In genomic region chr8:108701381-108702175, GRCm38 (mm10) we compare ENCODE assay signal across 13 mouse cellular contexts.
DNase-seq lines count a peak whose midpoint lies in the region; ATAC-seq and TF ChIP-seq lines count a peak whose summit lies in the region.
"Had no signal": no experiment of that assay in that cellular context is flagged by ENCODE, and none has a peak within 500 bp of the region (broad histone marks: within the 10 kb centered on the region; RNA-seq: fewer than 3 reads in every experiment).

No protein-coding gene starts in this region.

- DNase-seq in gastrocnemius, adult 2 months: no peak
- no peak for DNase-seq in gastrocnemius, adult 18-20 months (ENCODE audit: low spot score)
- no peak for DNase-seq in hindbrain, postnatal 0 days (ENCODE audit: low spot score)
- DNase-seq in left cerebral cortex, postnatal 4 days: no peak
- no peak for DNase-seq in adipocyte (ENCODE audit: low spot score)
- DNase-seq in layer of hippocampus, adult 11-12 months (ENCODE audit: low spot score): no peak
- DNase-seq: adrenal gland, postnatal 25 days; cerebellum, postnatal 36 days; kidney, postnatal 25 days; right cerebral cortex, postnatal 14 days had no signal

- WGBS in embryonic facial prominence, embryonic 13.5 days: 15% methylated on average over 7 of the region's 7 CpGs
- 13% methylated on average over 7 of the region's 7 CpGs for WGBS in hindbrain, postnatal 0 days
- 9% methylated on average over 7 of the region's 7 CpGs for WGBS in midbrain, embryonic 16.5 days

- peak overlapping the region; percentile 16; the same call in 1 of the 2 replicates for H3K27ac ChIP-seq in gastrocnemius, adult 2 months
- peak overlapping the region; percentile 99 for H3K27ac ChIP-seq in embryonic facial prominence, embryonic 13.5 days
- H3K27ac ChIP-seq in hindbrain, postnatal 0 days: no peak overlapping the region
- H3K27ac ChIP-seq in midbrain, embryonic 16.5 days (ENCODE audit: low read length): peak overlapping the region; percentile 100
- H3K27ac ChIP-seq: liver, embryonic 12.5 days had no signal

- H3K9me3 ChIP-seq in embryonic facial prominence, embryonic 13.5 days: no peaks in the 10 kb centered on the region
- H3K9me3 ChIP-seq in hindbrain, postnatal 0 days (ENCODE audit: low read length): no peaks in the 10 kb centered on the region
- no peaks in the 10 kb centered on the region for H3K9me3 ChIP-seq in midbrain, embryonic 16.5 days (replicated peaks; ENCODE audit: control insufficient read depth, low read length, poor library complexity, severe bottlenecking)
- H3K9me3 ChIP-seq: liver, embryonic 12.5 days had no signal

- peak overlapping the region; percentile 99 for H3K9ac ChIP-seq in embryonic facial prominence, embryonic 13.5 days
- H3K9ac ChIP-seq in hindbrain, postnatal 0 days (replicated peaks; ENCODE audit: low read length): no peak overlapping the region
- H3K9ac ChIP-seq in midbrain, embryonic 16.5 days (ENCODE audit: low read depth, low read length): peak overlapping the region; percentile 100
- H3K9ac ChIP-seq: liver, embryonic 12.5 days had no signal

- intact Hi-C loops in gastrocnemius, adult 2 months (cut with DNase I): no loop called here
- intact Hi-C loops in left cerebral cortex, postnatal 4 days (cut with DNase I): loop anchor here (10.0 kb wide), 2 partner anchors 543 to 757 kb away; partner anchors contain the start of gene Zfhx3

- peaks cover 38% of the 10 kb centered on the region for H3K4me1 ChIP-seq in embryonic facial prominence, embryonic 13.5 days
- no peaks in the 10 kb centered on the region for H3K4me1 ChIP-seq in hindbrain, postnatal 0 days (ENCODE audit: insufficient read depth, low read length)
- peaks cover 23% of the 10 kb centered on the region for H3K4me1 ChIP-seq in midbrain, embryonic 16.5 days (ENCODE audit: control insufficient read depth, insufficient read depth, low read length)

- peaks cover 25% of the 10 kb centered on the region for H3K27me3 ChIP-seq in embryonic facial prominence, embryonic 13.5 days
- peaks cover 29% of the 10 kb centered on the region for H3K27me3 ChIP-seq in hindbrain, postnatal 0 days (ENCODE audit: insufficient read depth, low read length)
- no peaks in the 10 kb centered on the region; the same call in 1 of the 2 replicates for H3K27me3 ChIP-seq in midbrain, embryonic 16.5 days (ENCODE audit: control insufficient read depth, insufficient read depth, low read depth, low read length)

- H3K4me3 ChIP-seq in gastrocnemius, adult 2 months: no peak overlapping the region
- H3K4me3 ChIP-seq in embryonic facial prominence, embryonic 13.5 days: peak overlapping the region; percentile 84
- H3K4me3 ChIP-seq in hindbrain, postnatal 0 days (ENCODE audit: low read length): no peak overlapping the region
- peak overlapping the region; percentile 20 for H3K4me3 ChIP-seq in midbrain, embryonic 16.5 days (ENCODE audit: low read depth, low read length)
- H3K4me3 ChIP-seq: liver, embryonic 12.5 days had no signal

- peak overlapping the region; percentile 66 for H3K4me2 ChIP-seq in embryonic facial prominence, embryonic 13.5 days
- peak overlapping the region; percentile 75 for H3K4me2 ChIP-seq in hindbrain, postnatal 0 days (ENCODE audit: low read depth, low read length)
- peak overlapping the region; percentile 96 for H3K4me2 ChIP-seq in midbrain, embryonic 16.5 days (ENCODE audit: low read length)
- H3K4me2 ChIP-seq: liver, embryonic 12.5 days had no signal

- no peak for TF ChIP-seq CTCF in gastrocnemius, adult 2 months (IDR thresholded peaks at IDR 0.05)
- no peak for TF ChIP-seq CTCF in hindbrain, postnatal 0 days (IDR thresholded peaks at IDR 0.05; ENCODE audit: low read depth)

- no peak for ATAC-seq in embryonic facial prominence, embryonic 13.5 days (ENCODE audit: insufficient number of reproducible peaks, insufficient read depth, low FRiP score, low TSS enrichment, low read depth)
- ATAC-seq in hindbrain, postnatal 0 days: no peak
- no peak for ATAC-seq in midbrain, embryonic 16.5 days
- ATAC-seq: liver, embryonic 12.5 days had no signal

- H3K36me3 ChIP-seq in embryonic facial prominence, embryonic 13.5 days: no peaks in the 10 kb centered on the region
- H3K36me3 ChIP-seq in hindbrain, postnatal 0 days (ENCODE audit: insufficient read depth, low read length): no peaks in the 10 kb centered on the region
- H3K36me3 ChIP-seq in midbrain, embryonic 16.5 days (ENCODE audit: control insufficient read depth, insufficient read depth, low read length): no peaks in the 10 kb centered on the region
- H3K36me3 ChIP-seq: liver, embryonic 12.5 days had no signal

Comparison
In these comparisons a context has a peak if more than half of its experiments do, and no peak if none do; other contexts are left out.
1. H3K4me3 ChIP-seq: peak in embryonic facial prominence, embryonic 13.5 days (single experiment) and midbrain, embryonic 16.5 days (single experiment); none in gastrocnemius, adult 2 months (single experiment) and hindbrain, postnatal 0 days (single experiment).
2. Peak in every context shown above with its lines, with median percentiles within 50 percentile points of each other: H3K4me2 ChIP-seq.